Mouse (Mus musculus): ENCODE measurements around the gene Alk.

DNA sequence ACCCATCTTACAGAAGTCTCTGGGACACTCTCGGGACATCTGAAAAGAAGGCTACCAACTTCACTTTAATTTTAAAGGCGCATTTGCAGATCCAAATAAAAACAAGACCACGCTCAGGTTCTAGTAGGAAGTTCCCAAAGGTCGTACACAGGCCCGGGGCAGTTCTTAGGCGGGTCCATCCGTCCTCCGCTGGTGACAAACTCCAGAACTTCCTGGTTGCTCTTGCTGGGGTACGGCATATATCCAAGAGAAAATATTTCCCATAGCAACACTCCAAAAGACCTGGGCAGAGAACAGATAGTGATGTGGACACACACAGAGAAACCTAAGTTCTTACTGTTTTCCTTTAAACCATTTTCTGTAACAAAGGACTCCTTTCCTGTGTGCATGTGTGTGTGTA, 729.6 kb downstream of the Alk start:
- TF ChIP-seq MAX (IDR thresholded peaks at IDR 0.05) = no peak
- no peak for TF ChIP-seq CTCF (IDR thresholded peaks at IDR 0.05; ENCODE audit: control insufficient read depth, insufficient read depth, insufficient read length)
- TF ChIP-seq MYOG (IDR thresholded peaks at IDR 0.05; ENCODE audit: control insufficient read depth, extremely low read depth, insufficient read length) = no peak
- no peak for TF ChIP-seq MYOD1 (IDR thresholded peaks at IDR 0.05; ENCODE audit: control insufficient read depth, insufficient read length, low read depth)
- TF ChIP-seq USF1 (IDR thresholded peaks at IDR 0.05; ENCODE audit: low read depth) = no peak
- no peak for TF ChIP-seq FOSL1 (IDR thresholded peaks at IDR 0.05; ENCODE audit: insufficient read depth, low read length, poor library complexity, severe bottlenecking)
- no peak for TF ChIP-seq CEBPB (IDR thresholded peaks at IDR 0.05; ENCODE audit: low read depth)

Measured in C2C12 (cell line).